Mouse (Mus musculus) heart, postnatal 10 days (tissue): ENCODE measurements around the gene Cnot10. TPM values are rescaled to one million over a fixed set of nuclear protein-coding genes. Genes with fewer than 3 reads are reported as not detected.

Experiments used
- DNase-seq, 2 experiments: peaks; one replicate each; pipeline ENCODE4 v3.0.0; 2021
- intact Hi-C: fragments of 180-260 bp; cut with DNase I; formaldehyde crosslinking; loops from one replicate; pipeline ENCODE4 v1.15.1; 2025
- total RNA-seq, 2 experiments: library from RNA; stranded (reverse); gene quantifications; 2 replicates each; pipeline ENCODE4 v1.2.3; 2021

Cnot10 gene
- total RNA-seq, 2 experiments from 2014 or later = 27.4 to 28.2 TPM

DNA sequence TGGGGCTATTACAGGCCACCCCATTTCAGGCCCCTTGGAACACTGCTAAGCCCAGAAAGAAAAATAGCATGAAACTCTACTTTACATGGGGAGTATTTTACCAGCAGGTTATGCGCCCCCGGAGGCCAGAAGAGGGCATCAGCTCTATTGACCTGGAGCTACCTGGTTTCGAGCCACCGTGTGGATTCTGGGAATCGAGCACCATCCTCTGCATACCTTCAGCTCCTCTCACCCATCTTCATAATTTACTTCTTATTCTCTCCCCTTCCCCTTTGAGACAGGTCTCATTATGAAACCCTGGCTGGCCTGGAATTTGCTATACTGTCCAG is 55.0 kb downstream of the Cnot10 start:
- intact Hi-C loops = no loop called here

DNA sequence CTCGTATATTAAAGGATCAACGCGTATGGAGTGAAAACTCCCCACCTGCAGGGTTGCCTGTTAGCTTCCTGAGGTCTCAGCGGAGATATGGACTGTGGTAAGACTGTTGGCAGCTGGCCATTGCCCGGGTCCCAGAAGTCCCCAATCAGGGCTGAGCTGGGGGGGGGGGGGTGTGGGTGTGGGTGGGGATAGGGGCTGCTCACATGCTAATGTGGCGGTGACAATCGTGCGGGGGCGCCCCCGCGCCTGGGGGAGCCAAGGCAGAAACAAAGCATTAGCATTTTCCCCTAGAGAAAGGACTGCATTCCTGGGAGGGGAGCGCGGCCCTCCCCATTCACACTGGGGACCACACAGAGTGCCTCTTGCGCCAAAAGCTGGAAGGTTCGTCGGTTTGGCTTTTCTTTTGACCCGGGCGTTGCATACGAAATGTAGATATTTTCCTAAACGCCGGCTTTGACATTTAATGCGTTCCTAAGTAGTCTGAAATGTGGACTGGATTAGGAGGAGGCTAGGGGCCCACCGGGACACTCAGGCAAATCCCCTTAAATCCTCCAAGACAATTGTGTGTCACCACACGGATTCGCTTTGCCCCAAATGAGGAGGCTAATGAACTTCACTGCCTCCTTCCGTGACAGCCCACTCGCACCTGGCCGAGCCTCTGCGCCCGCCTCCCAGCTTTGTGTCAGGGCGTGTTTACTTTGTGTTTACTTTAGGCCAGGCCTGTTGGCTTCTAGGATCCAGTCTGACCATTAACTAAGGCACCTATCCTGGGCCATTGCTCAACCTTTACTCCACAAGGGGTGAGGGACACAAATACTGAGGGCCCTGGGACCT is 55.6 kb downstream of the Cnot10 start:
- intact Hi-C loops = no loop called here
- no peak for DNase-seq

More for the DNA sequence above, 55.0 kb downstream of the Cnot10 start:
- no peak for DNase-seq

- peak; percentile 74 to 80 for DNase-seq
- intact Hi-C loops = loop anchor here (2.0 kb wide), 1 partner anchor 169 kb away; no protein-coding TSS in a partner anchor
These were observed 56.2 kb downstream of the Cnot10 start for GRCm38 (mm10) chr9:114583812-114584182.

GRCm38 (mm10) chr9:114578646-114579045 is 61.3 kb downstream of the Cnot10 start:
- intact Hi-C loops = no loop called here
- DNase-seq = no peak

DNA sequence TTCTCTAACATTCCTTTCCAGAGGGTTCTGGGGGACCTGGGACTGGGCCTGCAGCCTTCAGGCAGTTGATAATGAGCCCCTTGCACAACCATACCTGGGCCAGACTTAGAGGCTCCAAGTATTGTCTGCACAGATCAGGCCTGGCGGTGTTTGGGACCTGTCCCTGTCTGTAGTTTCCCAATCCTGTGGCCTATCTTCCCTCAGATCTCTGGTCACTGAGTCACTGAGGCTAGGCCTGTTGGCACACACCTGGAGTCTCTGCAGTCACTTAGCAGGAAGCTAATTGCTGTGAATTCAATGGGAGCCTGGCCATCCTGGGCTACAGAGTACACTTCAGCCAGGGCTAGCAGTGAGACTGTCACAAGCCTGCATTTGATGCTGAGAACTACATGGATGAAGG is 64.0 kb downstream of the Cnot10 start:
- intact Hi-C loops = no loop called here

DNA sequence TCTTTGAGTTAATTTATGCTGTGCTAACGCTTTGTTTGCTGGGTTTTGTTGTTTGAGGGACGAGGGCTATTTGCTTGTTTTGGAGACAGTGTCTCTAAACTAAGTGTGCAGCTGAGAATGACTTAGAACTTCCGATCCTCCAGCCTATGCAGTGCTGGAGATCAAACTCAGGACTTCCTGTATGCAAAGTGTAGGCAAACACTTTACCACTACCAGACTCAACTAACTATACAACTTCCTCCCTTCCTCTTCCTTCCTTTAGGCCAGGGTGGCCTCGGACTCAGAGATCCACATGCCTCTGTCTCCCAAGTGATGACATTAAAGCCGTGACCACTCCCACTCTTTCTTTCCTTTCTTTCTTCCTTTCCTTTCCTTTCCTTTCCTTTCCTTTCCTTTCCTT is 66.5 kb downstream of the Cnot10 start:
- no peak for DNase-seq
- intact Hi-C loops = no loop called here

More for the DNA sequence above, 64.0 kb downstream of the Cnot10 start:
- no peak for DNase-seq

GRCm38 (mm10) chr9:114568682-114569474 is 71.1 kb downstream of the Cnot10 start:
- intact Hi-C loops = no loop called here
- no peak for DNase-seq

- no peak for DNase-seq
- intact Hi-C loops = no loop called here
These were observed 75.3 kb downstream of the Cnot10 start for GRCm38 (mm10) chr9:114564667-114565066.

GRCm38 (mm10) chr9:114563761-114564606 is 76.0 kb downstream of the Cnot10 start, which contains the start of gene Trim71:
Trim71 (minus strand) TSS chr9:114564369.
- intact Hi-C loops = no loop called here
- no peak for DNase-seq

DNA sequence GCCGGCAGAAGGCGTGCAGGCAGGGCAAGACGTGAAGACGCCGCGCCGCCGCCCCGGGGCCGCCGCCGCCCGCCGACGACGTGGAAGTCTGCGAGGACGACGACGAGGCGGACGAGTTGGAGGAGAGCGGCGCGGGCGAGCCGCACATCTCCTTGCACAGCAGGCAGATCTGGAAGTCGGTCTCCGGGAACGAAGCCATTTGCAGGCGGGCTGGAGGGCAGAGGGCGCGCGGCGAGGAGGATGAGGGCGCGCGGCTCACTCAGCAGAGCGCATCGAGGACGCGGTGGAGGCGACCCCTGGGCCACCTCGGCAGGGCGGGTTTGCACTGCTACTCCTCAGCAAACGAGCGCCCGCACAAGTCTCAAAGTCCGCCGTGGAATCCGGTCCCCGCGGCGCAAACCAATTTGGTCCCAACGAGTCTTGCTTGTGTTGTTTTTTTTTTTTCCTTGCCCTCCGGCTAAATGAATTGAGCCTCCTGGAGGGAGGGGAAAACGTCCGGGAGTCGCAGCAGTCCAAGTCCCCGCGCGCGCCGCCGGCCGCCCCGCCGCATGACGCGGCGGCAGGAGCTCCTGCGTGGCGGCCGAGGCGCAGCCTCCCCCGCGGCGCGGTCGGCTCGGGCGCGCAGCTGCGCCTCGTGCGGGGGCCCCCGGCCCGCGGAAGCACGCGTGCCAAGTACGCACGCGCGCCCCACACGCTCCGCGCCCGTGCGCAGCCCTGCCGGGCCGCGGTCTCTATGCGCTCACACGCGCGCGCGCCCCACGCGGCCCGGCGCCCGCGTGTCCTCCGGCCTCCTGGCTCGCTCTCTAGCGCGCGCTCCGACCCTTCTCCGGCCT is 76.8 kb downstream of the Cnot10 start:
- intact Hi-C loops = no loop called here
- DNase-seq = no peak

DNA sequence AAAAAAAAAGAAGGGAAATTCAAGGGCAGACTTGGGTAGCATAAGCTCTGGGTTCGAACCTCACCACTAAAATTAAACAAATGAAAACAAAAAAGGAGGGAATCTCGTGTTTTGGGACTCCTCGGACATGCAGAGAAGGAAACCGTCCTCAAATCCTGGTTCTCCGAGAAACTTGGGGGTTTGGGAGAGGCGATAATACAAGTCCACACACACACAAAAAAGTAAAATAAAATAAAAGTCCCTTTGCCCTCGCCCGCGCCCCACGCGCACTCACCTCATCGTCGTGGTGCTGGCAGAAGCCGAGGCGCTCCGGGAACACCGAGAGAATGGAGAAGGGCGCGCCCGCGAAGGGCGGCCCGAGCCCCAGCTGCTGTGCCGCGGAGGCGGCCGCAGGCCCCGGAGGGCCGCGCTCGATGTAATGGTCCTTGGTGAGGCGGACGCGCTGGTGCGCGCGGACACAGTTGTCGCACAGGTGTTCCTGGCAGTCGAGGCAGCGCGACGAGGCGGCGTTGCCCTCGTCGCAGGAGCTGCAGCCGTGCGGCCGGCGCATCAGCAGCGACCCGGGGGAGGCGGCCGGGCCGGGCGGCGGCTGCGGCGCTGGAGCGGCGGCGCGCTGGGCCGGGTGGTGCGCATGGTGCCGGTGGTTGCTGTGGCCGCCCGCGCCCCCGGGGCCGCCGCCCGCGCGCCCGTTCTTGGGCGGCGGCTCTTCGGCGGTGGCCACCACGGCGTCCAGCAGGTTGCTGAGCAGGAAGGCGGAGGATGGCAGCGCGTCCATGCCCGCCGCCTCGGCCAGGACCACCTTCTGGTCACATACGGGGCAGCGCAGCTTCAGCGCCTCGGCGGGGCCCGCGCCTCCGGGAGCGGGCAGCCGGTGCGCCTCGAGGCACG is 77.7 kb downstream of the Cnot10 start:
- DNase-seq = no peak

DNA sequence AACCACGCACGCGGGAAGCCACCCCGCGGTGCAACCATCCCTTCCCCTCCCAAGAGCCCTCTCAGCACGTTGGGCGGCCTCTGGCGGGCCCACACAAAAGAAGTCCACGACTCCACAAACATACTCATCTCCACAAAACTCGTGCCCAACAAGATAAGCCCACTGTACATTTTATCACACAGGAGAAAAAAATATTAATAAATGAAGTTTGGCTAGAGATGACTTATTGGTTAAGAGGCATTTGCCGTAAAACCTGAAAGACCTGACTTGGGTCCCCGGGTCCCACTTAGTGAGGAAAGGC is 78.4 kb downstream of the Cnot10 start:
- intact Hi-C loops = no loop called here
- no peak for DNase-seq

More for the DNA sequence above, 77.7 kb downstream of the Cnot10 start:
- intact Hi-C loops = no loop called here

DNA sequence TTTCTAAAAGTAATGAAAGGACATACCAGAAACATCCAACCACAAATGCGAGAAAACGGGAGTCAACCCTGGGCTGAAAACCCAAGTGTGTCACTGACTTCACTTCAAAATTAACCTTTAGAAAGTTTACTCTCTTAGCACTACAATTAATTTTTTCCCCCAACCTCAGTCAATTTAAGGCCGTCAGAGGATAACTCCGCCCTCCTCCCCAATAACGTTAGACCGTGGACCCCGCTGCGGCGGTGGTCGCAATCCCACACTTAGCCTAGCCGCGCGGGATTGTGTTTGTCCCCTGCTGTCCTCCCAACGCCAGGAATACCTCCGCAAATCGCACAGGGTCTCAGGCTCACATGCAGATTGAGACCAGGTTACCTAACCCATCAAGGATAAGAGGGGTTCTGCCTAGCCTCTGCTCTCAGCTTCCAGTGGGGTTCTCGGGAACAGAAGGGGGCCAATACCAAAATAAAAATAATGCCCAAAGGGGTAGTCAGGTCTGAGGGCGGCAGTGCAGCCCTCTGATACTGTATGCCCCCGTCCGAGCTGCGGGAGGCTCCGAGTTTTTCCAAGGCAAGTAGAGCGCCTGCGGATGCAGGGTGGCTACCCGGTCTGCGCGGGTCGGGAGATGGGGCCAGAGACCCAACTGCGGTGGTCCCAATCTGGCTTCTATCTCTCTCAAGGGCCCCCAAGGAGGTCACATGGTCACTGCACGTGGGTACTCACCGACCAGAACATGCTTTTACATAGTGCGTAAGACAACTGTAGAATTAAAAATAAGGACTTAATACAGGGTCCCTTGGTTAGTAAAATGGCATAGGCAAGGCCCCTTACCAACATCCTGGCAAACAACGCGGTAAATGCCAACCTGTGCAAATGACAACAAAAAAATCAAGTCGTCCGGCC is 79.0 kb downstream of the Cnot10 start:
- DNase-seq = no peak
- intact Hi-C loops = no loop called here

DNA sequence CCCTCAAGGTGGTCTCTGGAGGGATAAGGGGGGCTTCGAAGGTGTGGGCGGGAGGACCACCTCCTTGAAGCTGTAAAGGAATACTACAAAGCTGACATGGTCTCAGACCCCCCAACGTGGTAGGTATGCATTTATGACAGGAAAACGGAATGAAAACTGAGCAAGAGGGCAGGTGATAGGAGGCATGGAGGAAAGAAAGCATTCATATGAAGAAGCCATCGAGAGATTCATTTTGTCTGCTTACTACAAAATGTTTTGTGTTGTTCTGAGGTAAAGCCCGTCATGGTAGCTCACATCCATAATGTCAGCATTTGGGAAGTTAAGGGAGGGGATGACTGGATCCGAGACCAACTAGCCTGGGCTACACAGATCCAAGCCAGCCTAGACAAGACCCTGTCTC is 79.8 kb downstream of the Cnot10 start:
- intact Hi-C loops = no loop called here
- no peak for DNase-seq

- intact Hi-C loops = no loop called here
- no peak for DNase-seq
These were observed 82.9 kb downstream of the Cnot10 start for GRCm38 (mm10) chr9:114557086-114557485.

- DNase-seq = no peak
- intact Hi-C loops = no loop called here
These were observed 83.6 kb downstream of the Cnot10 start for GRCm38 (mm10) chr9:114556276-114556855.

GRCm38 (mm10) chr9:114554355-114554979 is 85.5 kb downstream of the Cnot10 start:
- intact Hi-C loops = no loop called here
- DNase-seq = no peak
